ENCODE assay signal across 8 mouse cellular contexts in genomic region chr11:59263870-59264563, GRCm38 (mm10). TPM values are rescaled to one million over a fixed set of nuclear protein-coding genes. Genes with fewer than 3 reads are reported as not detected.
DNase-seq lines count a peak whose midpoint lies in the region; ATAC-seq and TF ChIP-seq lines count a peak whose summit lies in the region.

No protein-coding gene starts in this region.

- peak overlapping the region; percentile 48; the same call in 1 of the 2 replicates for H3K27ac ChIP-seq in forebrain, embryonic 14.5 days (ENCODE audit: low read depth, low read length)
- H3K27ac ChIP-seq in kidney, adult 2 months (ENCODE audit: insufficient read depth, low read depth, low read length), result no peak overlapping the region
- no peak overlapping the region for H3K27ac ChIP-seq in liver, embryonic 13.5 days
- H3K27ac ChIP-seq in neural tube, embryonic 11.5 days (ENCODE audit: low read depth, low read length), result peak overlapping the region; percentile 79

- peaks cover 73% of the 10 kb centered on the region for H3K27me3 ChIP-seq in erythroblast, embryonic 14.5 days (ENCODE audit: control insufficient read depth)
- peaks cover 14% of the 10 kb centered on the region for H3K27me3 ChIP-seq in forebrain, embryonic 14.5 days (replicated peaks; ENCODE audit: control insufficient read depth, insufficient read depth, low read length)
- no peaks in the 10 kb centered on the region for H3K27me3 ChIP-seq in kidney, adult 2 months (replicated peaks; ENCODE audit: control insufficient read depth, insufficient read depth, low read length)
- peaks cover 76% of the 10 kb centered on the region for H3K27me3 ChIP-seq in liver, embryonic 13.5 days
- H3K27me3 ChIP-seq in neural tube, embryonic 11.5 days (ENCODE audit: control insufficient read depth, insufficient read depth, low read length), result peaks cover 8% of the 10 kb centered on the region

- WGBS in forebrain, embryonic 14.5 days, result under 1% methylated on average over 55 of the region's 56 CpGs
- 3% methylated on average over 56 of the region's 56 CpGs for WGBS in kidney, adult 2 months
- WGBS in liver, embryonic 13.5 days (ENCODE audit: insufficient replicate concordance), result 2% methylated on average over 56 of the region's 56 CpGs
- under 1% methylated on average over 56 of the region's 56 CpGs for WGBS in neural tube, embryonic 11.5 days

- H3K4me1 ChIP-seq in erythroblast, embryonic 14.5 days (ENCODE audit: control insufficient read depth), result peaks cover 62% of the 10 kb centered on the region
- peaks cover 4% of the 10 kb centered on the region; the same call in 1 of the 2 replicates for H3K4me1 ChIP-seq in forebrain, embryonic 14.5 days (ENCODE audit: control insufficient read depth, insufficient read depth, low read length)
- H3K4me1 ChIP-seq in kidney, adult 2 months (ENCODE audit: control insufficient read depth, insufficient read depth, low read length), result no peaks in the 10 kb centered on the region
- H3K4me1 ChIP-seq in liver, embryonic 13.5 days (replicated peaks), result peaks cover 55% of the 10 kb centered on the region
- H3K4me1 ChIP-seq in neural tube, embryonic 11.5 days (ENCODE audit: control insufficient read depth, insufficient read depth, low read length), result peaks cover 12% of the 10 kb centered on the region

- 0 out of 2 replicates have a peak, but pooled peaks have one; percentile 26 for TF ChIP-seq CTCF in kidney, adult 2 months (conservative IDR thresholded peaks at IDR 0.05; ENCODE audit: insufficient read depth, insufficient read length, low read depth, low read length)

- peaks cover 20% of the 10 kb centered on the region for H3K9me3 ChIP-seq in erythroblast, embryonic 14.5 days (ENCODE audit: control insufficient read depth, low read length)
- H3K9me3 ChIP-seq in forebrain, embryonic 14.5 days (replicated peaks; ENCODE audit: control insufficient read depth, low read length), result no peaks in the 10 kb centered on the region
- H3K9me3 ChIP-seq in liver, embryonic 13.5 days (replicated peaks), result peaks cover 8% of the 10 kb centered on the region; the same call in 1 of the 2 replicates
- H3K9me3 ChIP-seq in neural tube, embryonic 11.5 days (ENCODE audit: control insufficient read depth, low read length), result no peaks in the 10 kb centered on the region

- H3K36me3 ChIP-seq in erythroblast, embryonic 14.5 days (ENCODE audit: control insufficient read depth), result no peaks in the 10 kb centered on the region
- no peaks in the 10 kb centered on the region for H3K36me3 ChIP-seq in forebrain, embryonic 14.5 days (ENCODE audit: control insufficient read depth, insufficient read depth, low read length)
- no peaks in the 10 kb centered on the region for H3K36me3 ChIP-seq in kidney, adult 2 months (ENCODE audit: control insufficient read depth, insufficient read depth, low read length)
- H3K36me3 ChIP-seq in liver, embryonic 13.5 days, result no peaks in the 10 kb centered on the region
- H3K36me3 ChIP-seq in neural tube, embryonic 11.5 days (ENCODE audit: control insufficient read depth, insufficient read depth, low read length), result no peaks in the 10 kb centered on the region

- no peak for ATAC-seq in erythroblast, adult 5-6 weeks (replicated peaks; ENCODE audit: low FRiP score, poor library complexity, severe bottlenecking)
- ATAC-seq in forebrain, embryonic 14.5 days, result peak; percentile 94
- ATAC-seq in liver, embryonic 13.5 days (ENCODE audit: low read depth), result no peak
- peak; percentile 93 for ATAC-seq in neural tube, embryonic 11.5 days (ENCODE audit: insufficient read depth, low FRiP score, low TSS enrichment)

- peak overlapping the region; percentile 53 for H3K4me3 ChIP-seq in erythroblast, embryonic 14.5 days (replicated peaks)
- peak overlapping the region; percentile 50 for H3K4me3 ChIP-seq in forebrain, embryonic 14.5 days (ENCODE audit: low read depth, low read length)
- H3K4me3 ChIP-seq in kidney, adult 2 months (ENCODE audit: insufficient read depth, low read depth, low read length), result peak overlapping the region; percentile 14; the same call in 1 of the 2 replicates
- H3K4me3 ChIP-seq in liver, embryonic 13.5 days (replicated peaks), result peak overlapping the region; percentile 59
- peak overlapping the region; percentile 42 for H3K4me3 ChIP-seq in neural tube, embryonic 11.5 days (ENCODE audit: low read depth, low read length)

- H3K4me2 ChIP-seq in forebrain, embryonic 14.5 days (ENCODE audit: low read length), result peak overlapping the region; percentile 79
- peak overlapping the region; percentile 82 for H3K4me2 ChIP-seq in liver, embryonic 13.5 days
- H3K4me2 ChIP-seq in neural tube, embryonic 11.5 days (ENCODE audit: low read depth), result peak overlapping the region; percentile 65

- no peak for TF ChIP-seq POLR2A in kidney, adult 2 months (IDR thresholded peaks at IDR 0.05; ENCODE audit: low read depth, low read length)

- DNase-seq in adrenal gland, adult 2 months, result peak; percentile 70
- peak; percentile 81 for DNase-seq in forebrain, embryonic 14.5 days (ENCODE audit: low spot score)
- peak; percentile 11 for DNase-seq in kidney, adult 2 months
- DNase-seq in liver, embryonic 13.5 days, result peak; percentile 19
- DNase-seq in neural tube, embryonic 11.5 days (ENCODE audit: low spot score), result peak; percentile 88
- no peak for DNase-seq in cerebellum, adult 11 months

- peak overlapping the region; percentile 71 for H3K9ac ChIP-seq in forebrain, embryonic 14.5 days (ENCODE audit: low read length)
- H3K9ac ChIP-seq in liver, embryonic 13.5 days, result peak overlapping the region; percentile 63
- peak overlapping the region; percentile 64 for H3K9ac ChIP-seq in neural tube, embryonic 11.5 days (ENCODE audit: low read length)

RNA-seq across cellular contexts. Expression of gene Wnt3a, which starts 26.5 kb away (rescaled TPM):
- 0.02 TPM in 1 of 2 replicates, not detected in the other for polyA plus RNA-seq in erythroblast, embryonic 14.5 days (2012)
- not detected in 2 replicates for total RNA-seq in erythroblast, adult 5-6 weeks (2015; ENCODE audit: low replicate concordance)
- total RNA-seq in erythroblast, adult 5-6 weeks (2017; ENCODE audit: low replicate concordance), result 0.42 TPM in 1 of 2 replicates, not detected in the other
- not detected for total RNA-seq in adrenal gland, adult 2 months (2021)
- not detected in 2 replicates for polyA plus RNA-seq in adrenal gland, adult 2 months (2012; rRNA removed)
- polyA plus RNA-seq in forebrain, embryonic 14.5 days (2014; fragmentation: Nextera tagmentation; extraction: Ambion mirVana), result 0.61 and 1.1 TPM in 2 replicates
- polyA plus RNA-seq in kidney, adult 2 months (2012; rRNA removed), result not detected in 2 replicates
- polyA plus RNA-seq in liver, embryonic 13.5 days (2015; fragmentation: Nextera tagmentation; extraction: Ambion mirVana), result 0.05 TPM in 1 of 2 replicates, not detected in the other
- 2.6 and 3.3 TPM in 2 replicates for polyA plus RNA-seq in neural tube, embryonic 11.5 days (2014; fragmentation: Nextera tagmentation; extraction: Ambion mirVana)

RNA-seq across cellular contexts. Expression of gene Arf1, which starts 35.9 kb away (rescaled TPM):
- polyA plus RNA-seq in erythroblast, embryonic 14.5 days (2012), result 10.0 and 10.5 TPM in 2 replicates
- 111 and 132 TPM in 2 replicates for total RNA-seq in erythroblast, adult 5-6 weeks (2015; ENCODE audit: low replicate concordance)
- total RNA-seq in erythroblast, adult 5-6 weeks (2017; ENCODE audit: low replicate concordance), result 93.9 and 107 TPM in 2 replicates
- 100 to 1,000 TPM; 436 to 451 TPM for total RNA-seq in adrenal gland, adult 2 months (2021)
- polyA plus RNA-seq in adrenal gland, adult 2 months (2012; rRNA removed), result 456 and 530 TPM in 2 replicates
- 666 and 687 TPM in 2 replicates for polyA plus RNA-seq in forebrain, embryonic 14.5 days (2014; fragmentation: Nextera tagmentation; extraction: Ambion mirVana)
- 490 and 503 TPM in 2 replicates for polyA plus RNA-seq in kidney, adult 2 months (2012; rRNA removed)
- 275 and 317 TPM in 2 replicates for polyA plus RNA-seq in liver, embryonic 13.5 days (2015; fragmentation: Nextera tagmentation; extraction: Ambion mirVana)
- polyA plus RNA-seq in neural tube, embryonic 11.5 days (2014; fragmentation: Nextera tagmentation; extraction: Ambion mirVana), result 656 and 670 TPM in 2 replicates

RNA-seq across cellular contexts. Expression of gene Wnt9a, which starts 42.7 kb away (rescaled TPM):
- polyA plus RNA-seq in erythroblast, embryonic 14.5 days (2012), result not detected in 2 replicates
- total RNA-seq in erythroblast, adult 5-6 weeks (2015; ENCODE audit: low replicate concordance), result not detected in 2 replicates
- not detected in 2 replicates for total RNA-seq in erythroblast, adult 5-6 weeks (2017; ENCODE audit: low replicate concordance)
- total RNA-seq in adrenal gland, adult 2 months (2021), result 1 to 10 TPM in 1 of 2 experiments, under 1 TPM in 1; 0.58 to 2.7 TPM
- 2.4 and 2.6 TPM in 2 replicates for polyA plus RNA-seq in adrenal gland, adult 2 months (2012; rRNA removed)
- 1.4 and 1.6 TPM in 2 replicates for polyA plus RNA-seq in forebrain, embryonic 14.5 days (2014; fragmentation: Nextera tagmentation; extraction: Ambion mirVana)
- 1.7 and 1.8 TPM in 2 replicates for polyA plus RNA-seq in kidney, adult 2 months (2012; rRNA removed)
- polyA plus RNA-seq in liver, embryonic 13.5 days (2015; fragmentation: Nextera tagmentation; extraction: Ambion mirVana), result 0.22 and 0.39 TPM in 2 replicates
- 1.6 and 2.5 TPM in 2 replicates for polyA plus RNA-seq in neural tube, embryonic 11.5 days (2014; fragmentation: Nextera tagmentation; extraction: Ambion mirVana)

RNA-seq across cellular contexts. Expression of gene 2310033P09Rik, which starts 55.9 kb away (rescaled TPM):
- polyA plus RNA-seq in erythroblast, embryonic 14.5 days (2012), result 6.9 and 8.6 TPM in 2 replicates
- 0.77 and 6.9 TPM in 2 replicates for total RNA-seq in erythroblast, adult 5-6 weeks (2015; ENCODE audit: low replicate concordance)
- total RNA-seq in erythroblast, adult 5-6 weeks (2017; ENCODE audit: low replicate concordance), result 4.4 and 8.2 TPM in 2 replicates
- total RNA-seq in adrenal gland, adult 2 months (2021), result 10 to 100 TPM; 22.5 to 26.0 TPM
- 14.1 and 15.1 TPM in 2 replicates for polyA plus RNA-seq in adrenal gland, adult 2 months (2012; rRNA removed)
- polyA plus RNA-seq in forebrain, embryonic 14.5 days (2014; fragmentation: Nextera tagmentation; extraction: Ambion mirVana), result 27.7 and 30.5 TPM in 2 replicates
- 19.8 and 22.1 TPM in 2 replicates for polyA plus RNA-seq in kidney, adult 2 months (2012; rRNA removed)
- polyA plus RNA-seq in liver, embryonic 13.5 days (2015; fragmentation: Nextera tagmentation; extraction: Ambion mirVana), result 26.2 and 26.8 TPM in 2 replicates
- 31.0 and 33.1 TPM in 2 replicates for polyA plus RNA-seq in neural tube, embryonic 11.5 days (2014; fragmentation: Nextera tagmentation; extraction: Ambion mirVana)

Comparison
In these comparisons a context has a peak if more than half of its experiments do, and no peak if none do; other contexts are left out.
1. ATAC-seq: peak in forebrain, embryonic 14.5 days (single experiment) and neural tube, embryonic 11.5 days (single experiment); none in erythroblast, adult 5-6 weeks (single experiment) and liver, embryonic 13.5 days (single experiment).
2. H3K27ac ChIP-seq: peak in forebrain, embryonic 14.5 days (single experiment) and neural tube, embryonic 11.5 days (single experiment); none in kidney, adult 2 months (single experiment) and liver, embryonic 13.5 days (single experiment).
3. RNA of gene Arf1, which starts 35.9 kb away (polyA plus RNA-seq): 656 to 670 TPM in neural tube, embryonic 11.5 days, 666 to 687 TPM in forebrain, embryonic 14.5 days, 456 to 530 TPM in adrenal gland, adult 2 months, 490 to 503 TPM in kidney, adult 2 months and 275 to 317 TPM in liver, embryonic 13.5 days; 10.0 to 10.5 TPM in erythroblast, embryonic 14.5 days; every median in the first group is over 10 times any median in the second.
4. Peak in every context shown above with its lines, with median percentiles within 50 percentile points of each other: H3K4me3 ChIP-seq, H3K4me2 ChIP-seq and H3K9ac ChIP-seq.